8 mouse cellular contexts compared by ENCODE assay signal in genomic region chr11:108343789-108344462, GRCm38 (mm10). TPM values are rescaled to one million over a fixed set of nuclear protein-coding genes. Genes with fewer than 3 reads are reported as not detected.
DNase-seq lines count a peak whose midpoint lies in the region; ATAC-seq and TF ChIP-seq lines count a peak whose summit lies in the region.

TSS of gene Prkca (minus strand) at chr11:108343928.

- H3K27me3 ChIP-seq in embryonic facial prominence, embryonic 14.5 days (replicated peaks; ENCODE audit: control insufficient read depth, insufficient read depth, low read length): 0 out of 2 replicates have a peak, but pooled peaks cover 5% of the 10 kb centered on the region
- no peaks in the 10 kb centered on the region for H3K27me3 ChIP-seq in heart, embryonic 11.5 days (ENCODE audit: control insufficient read depth, insufficient read depth, low read length)
- H3K27me3 ChIP-seq in kidney, embryonic 15.5 days: no peaks in the 10 kb centered on the region
- H3K27me3 ChIP-seq in limb, embryonic 15.5 days: 0 out of 2 replicates have a peak, but pooled peaks cover 5% of the 10 kb centered on the region
- no peaks in the 10 kb centered on the region for H3K27me3 ChIP-seq in midbrain, postnatal 0 days (ENCODE audit: insufficient read depth, low read length)

- peak; percentile 58; the same call in 1 of the 2 replicates for TF ChIP-seq POLR2A in bone marrow, adult 2 months (IDR thresholded peaks at IDR 0.05; ENCODE audit: borderline replicate concordance, control insufficient read depth, low read depth, low read length)

- peak; percentile 96 for ATAC-seq in embryonic facial prominence, embryonic 14.5 days (ENCODE audit: low read depth)
- peak; percentile 94 for ATAC-seq in heart, embryonic 11.5 days (replicated peaks; ENCODE audit: insufficient number of reproducible peaks, low FRiP score, low TSS enrichment)
- ATAC-seq in kidney, embryonic 15.5 days (replicated peaks; ENCODE audit: low FRiP score): peak; percentile 95
- peak; percentile 92 for ATAC-seq in limb, embryonic 15.5 days (ENCODE audit: insufficient number of reproducible peaks, low FRiP score, low TSS enrichment, low read depth)
- ATAC-seq in midbrain, postnatal 0 days (ENCODE audit: low FRiP score): peak; percentile 93

- TF ChIP-seq CTCF in bone marrow, adult 2 months (IDR thresholded peaks at IDR 0.05; ENCODE audit: control insufficient read depth, insufficient read depth, low read length): no peak
- peak; percentile 1; the same call in 1 of the 2 replicates for TF ChIP-seq CTCF in midbrain, postnatal 0 days (IDR thresholded peaks at IDR 0.05)

- H3K9ac ChIP-seq in embryonic facial prominence, embryonic 14.5 days (ENCODE audit: low read depth, low read length): peak within 1 kb of the TSS; percentile 76
- H3K9ac ChIP-seq in heart, embryonic 11.5 days (ENCODE audit: low read depth, low read length): peak within 1 kb of the TSS; percentile 88
- H3K9ac ChIP-seq in kidney, embryonic 15.5 days: peak within 1 kb of the TSS; percentile 81
- H3K9ac ChIP-seq in limb, embryonic 15.5 days: peak within 1 kb of the TSS; percentile 72
- H3K9ac ChIP-seq in midbrain, postnatal 0 days (replicated peaks; ENCODE audit: low read length, poor library complexity, severe bottlenecking): peak within 1 kb of the TSS; percentile 87

- DNase-seq in A20 (ENCODE audit: low read depth, low spot score): peak; percentile 93
- DNase-seq in embryonic facial prominence, embryonic 14.5 days (ENCODE audit: low spot score): peak; percentile 97
- peak; percentile 97 for DNase-seq in midbrain, postnatal 0 days (ENCODE audit: low spot score)
- peak; percentile 68 to 89 for DNase-seq in spleen, postnatal 10 days (ENCODE audit: low spot score in 2 of 2)

- no peaks in the 10 kb centered on the region for H3K4me1 ChIP-seq in bone marrow, adult 2 months (ENCODE audit: control insufficient read depth, insufficient read depth, low read length)
- H3K4me1 ChIP-seq in embryonic facial prominence, embryonic 14.5 days (ENCODE audit: control insufficient read depth, insufficient read depth, low read length): peaks cover 8% of the 10 kb centered on the region; the same call in 1 of the 2 replicates
- peaks cover 15% of the 10 kb centered on the region for H3K4me1 ChIP-seq in heart, embryonic 11.5 days (ENCODE audit: control insufficient read depth, insufficient read depth, low read length)
- peaks cover 22% of the 10 kb centered on the region for H3K4me1 ChIP-seq in kidney, embryonic 15.5 days
- peaks cover 18% of the 10 kb centered on the region for H3K4me1 ChIP-seq in limb, embryonic 15.5 days
- H3K4me1 ChIP-seq in midbrain, postnatal 0 days (ENCODE audit: insufficient read depth, low read length): peaks cover 6% of the 10 kb centered on the region

- H3K4me2 ChIP-seq in embryonic facial prominence, embryonic 14.5 days (ENCODE audit: low read depth, low read length): peak within 1 kb of the TSS; percentile 99
- peak within 1 kb of the TSS; percentile 99 for H3K4me2 ChIP-seq in heart, embryonic 11.5 days
- peak within 1 kb of the TSS; percentile 99 for H3K4me2 ChIP-seq in kidney, embryonic 15.5 days
- H3K4me2 ChIP-seq in limb, embryonic 15.5 days: peak within 1 kb of the TSS; percentile 94
- H3K4me2 ChIP-seq in midbrain, postnatal 0 days (ENCODE audit: low read depth, low read length, poor library complexity, severe bottlenecking): peak within 1 kb of the TSS; percentile 96

- no peaks in the 10 kb centered on the region for H3K36me3 ChIP-seq in embryonic facial prominence, embryonic 14.5 days (ENCODE audit: control insufficient read depth, insufficient read depth, low read length)
- no peaks in the 10 kb centered on the region for H3K36me3 ChIP-seq in heart, embryonic 11.5 days (ENCODE audit: control insufficient read depth, insufficient read depth, low read length)
- H3K36me3 ChIP-seq in kidney, embryonic 15.5 days: 0 out of 2 replicates have a peak, but pooled peaks cover 3% of the 10 kb centered on the region
- no peaks in the 10 kb centered on the region for H3K36me3 ChIP-seq in limb, embryonic 15.5 days
- H3K36me3 ChIP-seq in midbrain, postnatal 0 days (ENCODE audit: insufficient read depth, low read length): no peaks in the 10 kb centered on the region

- peak within 1 kb of the TSS; percentile 86 for H3K4me3 ChIP-seq in bone marrow, adult 2 months (replicated peaks; ENCODE audit: control insufficient read depth, low read depth, low read length)
- H3K4me3 ChIP-seq in embryonic facial prominence, embryonic 14.5 days (ENCODE audit: low read depth, low read length): peak within 1 kb of the TSS; percentile 69
- peak within 1 kb of the TSS; percentile 88 for H3K4me3 ChIP-seq in heart, embryonic 11.5 days (ENCODE audit: low read depth, low read length)
- H3K4me3 ChIP-seq in kidney, embryonic 15.5 days (replicated peaks): peak within 1 kb of the TSS; percentile 85
- peak within 1 kb of the TSS; percentile 77 for H3K4me3 ChIP-seq in limb, embryonic 15.5 days
- H3K4me3 ChIP-seq in midbrain, postnatal 0 days (ENCODE audit: low read depth, low read length): peak within 1 kb of the TSS; percentile 83

- H3K27ac ChIP-seq in bone marrow, adult 2 months (ENCODE audit: control insufficient read depth, insufficient read depth, low read depth, low read length, poor library complexity): peak within 1 kb of the TSS; percentile 50; the same call in 1 of the 2 replicates
- H3K27ac ChIP-seq in embryonic facial prominence, embryonic 14.5 days (replicated peaks; ENCODE audit: low read depth, low read length): peak within 1 kb of the TSS; percentile 74
- peak within 1 kb of the TSS; percentile 85 for H3K27ac ChIP-seq in heart, embryonic 11.5 days (ENCODE audit: low read depth, low read length)
- peak within 1 kb of the TSS; percentile 86 for H3K27ac ChIP-seq in kidney, embryonic 15.5 days
- H3K27ac ChIP-seq in limb, embryonic 15.5 days: peak within 1 kb of the TSS; percentile 86
- H3K27ac ChIP-seq in midbrain, postnatal 0 days (ENCODE audit: low read depth, low read length): peak within 1 kb of the TSS; percentile 81

- 1% methylated on average over 54 of the region's 63 CpGs for WGBS in bone marrow, adult 2 months
- WGBS in embryonic facial prominence, embryonic 14.5 days: under 1% methylated on average over 25 of the region's 63 CpGs
- WGBS in heart, embryonic 11.5 days (ENCODE audit: insufficient replicate concordance): under 1% methylated on average over 59 of the region's 63 CpGs
- under 1% methylated on average over 55 of the region's 63 CpGs for WGBS in kidney, embryonic 15.5 days
- WGBS in limb, embryonic 15.5 days: under 1% methylated on average over 58 of the region's 63 CpGs
- WGBS in midbrain, postnatal 0 days: under 1% methylated on average over 63 of the region's 63 CpGs

- no peaks in the 10 kb centered on the region for H3K9me3 ChIP-seq in embryonic facial prominence, embryonic 14.5 days (ENCODE audit: control insufficient read depth, low read length)
- H3K9me3 ChIP-seq in heart, embryonic 11.5 days (replicated peaks; ENCODE audit: control insufficient read depth, low read length): no peaks in the 10 kb centered on the region
- H3K9me3 ChIP-seq in kidney, embryonic 15.5 days (replicated peaks): no peaks in the 10 kb centered on the region
- no peaks in the 10 kb centered on the region for H3K9me3 ChIP-seq in limb, embryonic 15.5 days
- H3K9me3 ChIP-seq in midbrain, postnatal 0 days (ENCODE audit: low read length): no peaks in the 10 kb centered on the region

RNA-seq across cellular contexts. Expression of gene Prkca, which starts in this region (rescaled TPM):
- 9.7 and 33.8 TPM in 2 replicates for polyA plus RNA-seq in bone marrow, adult 2 months (2011; ENCODE audit: insufficient read depth, insufficient read length, low replicate concordance, missing spikeins)
- polyA plus RNA-seq in embryonic facial prominence, embryonic 14.5 days (2014; fragmentation: Nextera tagmentation; extraction: Ambion mirVana): 12.4 and 13.5 TPM in 2 replicates
- 15.7 and 16.9 TPM in 2 replicates for polyA plus RNA-seq in heart, embryonic 11.5 days (2014; fragmentation: Nextera tagmentation; extraction: Ambion mirVana)
- polyA plus RNA-seq in kidney, embryonic 15.5 days (2015; fragmentation: Nextera tagmentation; extraction: Ambion mirVana): 7.4 and 9.4 TPM in 2 replicates
- polyA plus RNA-seq in limb, embryonic 15.5 days (2015; fragmentation: Nextera tagmentation; extraction: Ambion mirVana): 8.3 and 9.0 TPM in 2 replicates
- total RNA-seq in midbrain, postnatal 0 days (2014; rRNA removed): 27.6 and 32.0 TPM in 2 replicates
- 5.4 and 7.9 TPM in 2 replicates for polyA plus RNA-seq in midbrain, postnatal 0 days (2015; fragmentation: Nextera tagmentation; extraction: Ambion mirVana)

Comparison
In these comparisons a context has a peak if more than half of its experiments do, and no peak if none do; other contexts are left out.
1. Peak in every context shown above with its lines: DNase-seq, ATAC-seq, H3K4me3 ChIP-seq and H3K27ac ChIP-seq.